Mouse (Mus musculus) midbrain, embryonic 12.5 days (tissue): ENCODE measurements around the gene Slc22a15. TPM values are rescaled to one million over a fixed set of nuclear protein-coding genes. Genes with fewer than 3 reads are reported as not detected.

Source experiments
- ATAC-seq: fragments of 200-750 bp; cut with Nextera tagmentation; 2 replicates; pipeline ENCODE4 v1.8.0; 2017; ENCODE audit warnings: low read depth, moderate TSS enrichment, moderate library complexity; ENCODE audit not compliant: low FRiP score
- H3K27ac ChIP-seq: fragments of 300-500 bp; sonication (generic); replicated peaks from 2 replicates; pipeline ENCODE4 v1.5.1; 2016; ENCODE audit warnings: mild to moderate bottlenecking
- H3K27me3 ChIP-seq: fragments of 300-500 bp; sonication (generic); 2 replicates; pipeline ENCODE4 v1.6.1; 2016; ENCODE audit warnings: mild to moderate bottlenecking
- H3K36me3 ChIP-seq: fragments of 300-500 bp; sonication (generic); 2 replicates; pipeline ENCODE4 v1.6.1; 2016
- H3K4me1 ChIP-seq: fragments of 300-500 bp; sonication (generic); 2 replicates; pipeline ENCODE4 v1.6.1; 2016
- H3K4me2 ChIP-seq: fragments of 300-500 bp; sonication (generic); replicated peaks from 2 replicates; pipeline ENCODE4 v1.6.1; 2016; ENCODE audit warnings: mild to moderate bottlenecking, moderate library complexity
- H3K4me3 ChIP-seq: fragments of 300-500 bp; sonication (generic); 2 replicates; pipeline ENCODE4 v1.5.1; 2016; ENCODE audit warnings: mild to moderate bottlenecking
- H3K9ac ChIP-seq: fragments of 300-500 bp; sonication (generic); replicated peaks from 2 replicates; pipeline ENCODE4 v1.6.1; 2016; ENCODE audit warnings: mild to moderate bottlenecking, moderate library complexity
- H3K9me3 ChIP-seq: fragments of 300-500 bp; sonication (generic); 2 replicates; pipeline ENCODE4 v1.6.1; 2016; ENCODE audit warnings: mild to moderate bottlenecking
- WGBS: fragments of 180-500 bp; shearing (Covaris S2); methylation state at CpG from one replicate; pipeline ENCODE4 v1.1.7; 2016; 5-methylcytosine and 5-hydroxymethylcytosine counted together
- polyA plus RNA-seq: library from polyadenylated mRNA; unstranded; fragments of >200 nt; fragmentation: Nextera tagmentation; extraction: Ambion mirVana; gene quantifications from 2 replicates; pipeline ENCODE4 v1.2.1, GENCODE M21; 2016

The Slc22a15 gene
- polyA plus RNA-seq, 1 experiment from 2014 or later, result 8.2 TPM

- Histone ChIP-seq H3K36me3 (peaks cover 12% of the 10 kb centered on the region), H3K4me1 (peaks cover 7% of the 10 kb centered on the region), H3K9ac (no peak overlapping the region), H3K27ac (no peak overlapping the region), H3K4me2 (no peak overlapping the region), H3K9me3 (no peaks in the 10 kb centered on the region), H3K4me3 (no peak overlapping the region), H3K27me3 (no peaks in the 10 kb centered on the region)
- 67% methylated on average over 7 of the region's 7 CpGs for WGBS
- no peak for ATAC-seq
These were observed 64.5 kb downstream of the Slc22a15 start for GRCm38 (mm10) chr3:101859740-101860139.

GRCm38 (mm10) chr3:101854075-101854474, 70.2 kb downstream of the Slc22a15 start:
- no peaks in the 10 kb centered on the region for H3K27me3 ChIP-seq
- H3K27ac ChIP-seq, result no peak overlapping the region
- H3K36me3 ChIP-seq, result no peaks in the 10 kb centered on the region
- no peak overlapping the region for H3K4me3 ChIP-seq
- H3K4me2 ChIP-seq, result no peak overlapping the region
- ATAC-seq, result no peak
- WGBS, result 73% methylated on average over 1 of the region's 1 CpGs
- H3K9ac ChIP-seq, result no peak overlapping the region
- H3K9me3 ChIP-seq, result no peaks in the 10 kb centered on the region
- no peaks in the 10 kb centered on the region for H3K4me1 ChIP-seq

- 85% methylated on average over 6 of the region's 6 CpGs for WGBS
- H3K4me2 ChIP-seq, result no peak overlapping the region
- no peaks in the 10 kb centered on the region for H3K36me3 ChIP-seq
- H3K27me3 ChIP-seq, result no peaks in the 10 kb centered on the region
- no peaks in the 10 kb centered on the region for H3K9me3 ChIP-seq
- H3K9ac ChIP-seq, result no peak overlapping the region
- no peak overlapping the region for H3K4me3 ChIP-seq
- no peak for ATAC-seq
- no peak overlapping the region for H3K27ac ChIP-seq
- H3K4me1 ChIP-seq, result no peaks in the 10 kb centered on the region
These were observed 72.9 kb downstream of the Slc22a15 start for GRCm38 (mm10) chr3:101851363-101851762.

GRCm38 (mm10) chr3:101848816-101849215, 75.4 kb downstream of the Slc22a15 start, which contains the start of gene Mab21l3:
TSS of gene Mab21l3 (minus strand) at chr3:101848959.
- H3K9me3 ChIP-seq, result no peaks in the 10 kb centered on the region
- ATAC-seq, result no peak
- no peak within 1 kb of the TSS for H3K4me2 ChIP-seq
- WGBS, result 85% methylated on average over 5 of the region's 5 CpGs
- H3K27me3 ChIP-seq, result no peaks in the 10 kb centered on the region
- no peak within 1 kb of the TSS for H3K4me3 ChIP-seq
- no peak within 1 kb of the TSS for H3K9ac ChIP-seq
- H3K27ac ChIP-seq, result no peak within 1 kb of the TSS
- H3K4me1 ChIP-seq, result no peaks in the 10 kb centered on the region
- H3K36me3 ChIP-seq, result no peaks in the 10 kb centered on the region

- Histone ChIP-seq H3K9me3 (no peaks in the 10 kb centered on the region), H3K4me1 (0 out of 2 replicates have a peak, but pooled peaks cover 6% of the 10 kb centered on the region), H3K27ac (no peak overlapping the region), H3K36me3 (no peaks in the 10 kb centered on the region), H3K27me3 (no peaks in the 10 kb centered on the region), H3K4me3 (no peak overlapping the region), H3K4me2 (no peak overlapping the region), H3K9ac (no peak overlapping the region)
- ATAC-seq, result no peak
- WGBS, result 77% methylated on average over 4 of the region's 4 CpGs
These were observed 78.2 kb downstream of the Slc22a15 start for GRCm38 (mm10) chr3:101846096-101846495.

GRCm38 (mm10) chr3:101842372-101843094, 81.7 kb downstream of the Slc22a15 start:
- Histone ChIP-seq H3K4me2 (no peak overlapping the region), H3K27ac (no peak overlapping the region), H3K27me3 (no peaks in the 10 kb centered on the region), H3K9ac (no peak overlapping the region), H3K9me3 (no peaks in the 10 kb centered on the region), H3K36me3 (no peaks in the 10 kb centered on the region), H3K4me1 (0 out of 2 replicates have a peak, but pooled peaks cover 6% of the 10 kb centered on the region), H3K4me3 (no peak overlapping the region)
- no peak for ATAC-seq
- 84% methylated on average over 7 of the region's 7 CpGs for WGBS

GRCm38 (mm10) chr3:101839327-101839726, 84.9 kb downstream of the Slc22a15 start:
- Histone ChIP-seq H3K4me1 (peaks cover 21% of the 10 kb centered on the region), H3K27ac (no peak overlapping the region), H3K9ac (no peak overlapping the region), H3K27me3 (no peaks in the 10 kb centered on the region), H3K36me3 (no peaks in the 10 kb centered on the region), H3K4me3 (no peak overlapping the region), H3K9me3 (no peaks in the 10 kb centered on the region), H3K4me2 (no peak overlapping the region)
- ATAC-seq, result no peak
- WGBS, result 91% methylated on average over 9 of the region's 9 CpGs

- Histone ChIP-seq H3K27me3 (no peaks in the 10 kb centered on the region), H3K4me1 (peaks cover 16% of the 10 kb centered on the region), H3K27ac (no peak overlapping the region), H3K9ac (no peak overlapping the region), H3K4me3 (no peak overlapping the region), H3K9me3 (no peaks in the 10 kb centered on the region), H3K36me3 (no peaks in the 10 kb centered on the region), H3K4me2 (no peak overlapping the region)
- WGBS, result 83% methylated on average over 3 of the region's 3 CpGs
- no peak for ATAC-seq
These were observed 87.3 kb downstream of the Slc22a15 start for GRCm38 (mm10) chr3:101836971-101837370.

- no peak overlapping the region for H3K9ac ChIP-seq
- H3K4me3 ChIP-seq, result peak overlapping the region; percentile 24; the same call in 1 of the 2 replicates
- no peaks in the 10 kb centered on the region for H3K27me3 ChIP-seq
- peak overlapping the region; percentile 41 for H3K4me2 ChIP-seq
- ATAC-seq, result peak; percentile 44; the same call in 1 of the 2 replicates
- H3K36me3 ChIP-seq, result no peaks in the 10 kb centered on the region
- H3K9me3 ChIP-seq, result no peaks in the 10 kb centered on the region
- whole genome bisulfite sequencing, result 66% methylated on average over 5 of the region's 5 CpGs
- H3K4me1 ChIP-seq, result peaks cover 18% of the 10 kb centered on the region
- peak overlapping the region; percentile 20; the same call in 1 of the 2 replicates for H3K27ac ChIP-seq
These were observed 87.7 kb downstream of the Slc22a15 start for GRCm38 (mm10) chr3:101836532-101836931.

- under 1% methylated on average over 8 of the region's 8 CpGs for WGBS
- Histone ChIP-seq H3K36me3 (no peaks in the 10 kb centered on the region), H3K4me1 (peaks cover 18% of the 10 kb centered on the region), H3K27ac (peak overlapping the region; percentile 20; the same call in 1 of the 2 replicates), H3K9ac (no peak overlapping the region), H3K9me3 (no peaks in the 10 kb centered on the region), H3K4me2 (peak overlapping the region; percentile 41), H3K4me3 (peak overlapping the region; percentile 24; the same call in 1 of the 2 replicates), H3K27me3 (no peaks in the 10 kb centered on the region)
- ATAC-seq, result peak; percentile 97
These were observed 88.2 kb downstream of the Slc22a15 start for GRCm38 (mm10) chr3:101836045-101836444.

- H3K27ac ChIP-seq, result no peak overlapping the region
- H3K36me3 ChIP-seq, result no peaks in the 10 kb centered on the region
- H3K9me3 ChIP-seq, result no peaks in the 10 kb centered on the region
- H3K4me1 ChIP-seq, result peaks cover 14% of the 10 kb centered on the region
- no peak for ATAC-seq
- WGBS, result 47% methylated on average over 10 of the region's 10 CpGs
- no peak overlapping the region for H3K9ac ChIP-seq
- 0 out of 2 replicates have a peak, but pooled peaks cover 7% of the 10 kb centered on the region for H3K27me3 ChIP-seq
- no peak overlapping the region for H3K4me3 ChIP-seq
- H3K4me2 ChIP-seq, result no peak overlapping the region
These were observed 92.9 kb downstream of the Slc22a15 start for GRCm38 (mm10) chr3:101831189-101831858.
